Mouse (Mus musculus): ENCODE data around the gene Lpcat2. TPM values are rescaled to one million over a fixed set of nuclear protein-coding genes. Genes with fewer than 3 reads are reported as not detected.

The Lpcat2 gene
- total and polyA plus RNA-seq, 3 experiments, result 5.2 to 7.5 TPM; not detected in 1

GRCm38 (mm10) chr8:92849261-92849660, 5.9 kb upstream of the Lpcat2 start:
- TF ChIP-seq MYC (IDR thresholded peaks at IDR 0.05; ENCODE audit: low read depth, low read length) (no peak), POLR2AphosphoS5 (IDR thresholded peaks at IDR 0.05; ENCODE audit: borderline replicate concordance, low read depth, low read length) (no peak), HCFC1 (IDR thresholded peaks at IDR 0.05; ENCODE audit: low read depth, low read length) (no peak), TCF12 (IDR thresholded peaks at IDR 0.05; ENCODE audit: low read depth, low read length) (no peak), BHLHE40 (IDR thresholded peaks at IDR 0.05; ENCODE audit: borderline replicate concordance, low read depth, low read length) (no peak), SIN3A (IDR thresholded peaks at IDR 0.05; ENCODE audit: low read length) (no peak), ZKSCAN1 (IDR thresholded peaks at IDR 0.05; ENCODE audit: low read depth, low read length) (no peak), MXI1 (IDR thresholded peaks at IDR 0.05; ENCODE audit: low read depth, low read length) (no peak), CTCF (IDR thresholded peaks at IDR 0.05 in 2 of 3, conservative IDR thresholded peaks at IDR 0.05 in 1 of 3; ENCODE audit: control insufficient read depth in 1 of 3, insufficient read depth in 1 of 3, low read depth in 2 of 3, low read length in 3 of 3, poor library complexity in 1 of 3, severe bottlenecking in 1 of 3) (no peak), NRF1 (IDR thresholded peaks at IDR 0.05; ENCODE audit: insufficient read depth, low read depth, low read length, poor library complexity, severe bottlenecking) (no peak), JUND (IDR thresholded peaks at IDR 0.05; ENCODE audit: low read depth, low read length) (no peak), MEF2A (IDR thresholded peaks at IDR 0.05; ENCODE audit: extremely low read depth, insufficient replicate concordance, low read depth, low read length, poor library complexity, severe bottlenecking) (no peak)
- H3K4me3 ChIP-seq (ENCODE audit: control insufficient read depth in 1 of 2, insufficient read depth in 1 of 2, low read depth in 2 of 2, low read length in 2 of 2), result no peak overlapping the region
- H3K27ac ChIP-seq (ENCODE audit: control insufficient read depth, low read depth, low read length), result no peak overlapping the region
- no peaks in the 10 kb centered on the region for H3K36me3 ChIP-seq (ENCODE audit: control insufficient read depth in 1 of 2, insufficient read depth in 2 of 2, low read length in 2 of 2)
- H3K27me3 ChIP-seq (ENCODE audit: control insufficient read depth in 1 of 2, insufficient read depth in 2 of 2, low read length in 2 of 2), result no peaks in the 10 kb centered on the region
- H3K79me2 ChIP-seq (ENCODE audit: control insufficient read depth, insufficient read depth, low read length, poor library complexity), result no peaks in the 10 kb centered on the region
- no peak for DNase-seq (ENCODE audit: low read depth, low spot score)
- H3K4me1 ChIP-seq (ENCODE audit: control insufficient read depth in 1 of 2, insufficient read depth in 2 of 2, low read length in 2 of 2), result peaks cover 0 to 8% of the 10 kb centered on the region in 2 experiments; a peak in 1 of 4 replicates
- H3K9me3 ChIP-seq (replicated peaks; ENCODE audit: insufficient read depth, low read length), result no peaks in the 10 kb centered on the region
- no peak overlapping the region for H3K9ac ChIP-seq (ENCODE audit: control insufficient read depth, low read depth, low read length, poor library complexity, severe bottlenecking)

GRCm38 (mm10) chr8:92850239-92850638, 4.9 kb upstream of the Lpcat2 start:
- Histone ChIP-seq H3K27me3 (ENCODE audit: control insufficient read depth in 1 of 2, insufficient read depth in 2 of 2, low read length in 2 of 2) (no peaks in the 10 kb centered on the region), H3K27ac (ENCODE audit: control insufficient read depth, low read depth, low read length) (no peak overlapping the region)
- TF ChIP-seq POLR2AphosphoS2 (IDR thresholded peaks at IDR 0.05; ENCODE audit: low read length) (no peak), USF2 (IDR thresholded peaks at IDR 0.05; ENCODE audit: borderline replicate concordance in 1 of 2, insufficient read depth in 1 of 2, low read depth in 1 of 2, low read length in 2 of 2) (no peak), CTCF (IDR thresholded peaks at IDR 0.05 in 2 of 3, conservative IDR thresholded peaks at IDR 0.05 in 1 of 3; ENCODE audit: control insufficient read depth in 1 of 3, insufficient read depth in 1 of 3, low read depth in 2 of 3, low read length in 3 of 3, poor library complexity in 1 of 3, severe bottlenecking in 1 of 3) (no peak), USF1 (IDR thresholded peaks at IDR 0.05; ENCODE audit: low read depth, low read length) (no peak)

More at GRCm38 (mm10) chr8:92850239-92850638, 4.9 kb upstream of the Lpcat2 start:
- no peak overlapping the region for H3K4me3 ChIP-seq (ENCODE audit: control insufficient read depth in 1 of 2, insufficient read depth in 1 of 2, low read depth in 2 of 2, low read length in 2 of 2)
- no peak overlapping the region for H3K9ac ChIP-seq (ENCODE audit: control insufficient read depth, low read depth, low read length, poor library complexity, severe bottlenecking)
- H3K79me2 ChIP-seq (ENCODE audit: control insufficient read depth, insufficient read depth, low read length, poor library complexity), result peaks cover under 1% of the 10 kb centered on the region; the same call in 1 of the 2 replicates
- DNase-seq (ENCODE audit: low read depth, low spot score), result no peak
- H3K36me3 ChIP-seq (ENCODE audit: control insufficient read depth in 1 of 2, insufficient read depth in 2 of 2, low read length in 2 of 2), result peaks cover 0 to 4% of the 10 kb centered on the region in 2 experiments; a peak in 1 of 4 replicates
- H3K4me1 ChIP-seq (ENCODE audit: control insufficient read depth in 1 of 2, insufficient read depth in 2 of 2, low read length in 2 of 2), result peaks cover 0 to 13% of the 10 kb centered on the region in 2 experiments; a peak in 2 of 4 replicates
- H3K9me3 ChIP-seq (replicated peaks; ENCODE audit: insufficient read depth, low read length), result no peaks in the 10 kb centered on the region

Measured in MEL (cell line).